Mouse (Mus musculus): ENCODE data around the gene Map2k1.
"Not testable (repeated sequence)": the region's sequence is repeated elsewhere in the genome, so short reads cannot be mapped to it uniquely, and the experiment has no call there.

The Map2k1 gene

GRCm38 (mm10) chr9:64160471-64160870 is 93.0 kb downstream of the Map2k1 start:
- DNase-seq (ENCODE audit: low read depth, low spot score) = no peak

DNA sequence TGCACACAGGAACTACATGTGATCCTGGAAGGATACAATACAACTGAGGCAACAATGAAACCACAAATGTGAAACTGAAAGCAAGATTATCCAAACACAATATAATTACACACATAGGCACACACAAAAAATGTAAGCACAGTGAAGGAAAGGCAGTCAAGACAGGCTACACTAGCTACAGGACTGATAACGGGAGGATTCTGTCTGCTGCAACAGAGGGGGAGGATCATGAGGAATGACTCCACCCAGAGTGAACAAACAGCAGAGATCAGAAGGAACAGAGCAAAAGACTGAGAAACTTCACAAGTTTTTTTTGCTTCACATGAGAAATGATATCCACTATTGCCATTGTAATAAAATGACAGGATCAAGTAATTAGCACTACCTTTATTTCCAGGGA is 96.8 kb downstream of the Map2k1 start:
- DNase-seq (ENCODE audit: low read depth, low spot score) = no peak

DNA sequence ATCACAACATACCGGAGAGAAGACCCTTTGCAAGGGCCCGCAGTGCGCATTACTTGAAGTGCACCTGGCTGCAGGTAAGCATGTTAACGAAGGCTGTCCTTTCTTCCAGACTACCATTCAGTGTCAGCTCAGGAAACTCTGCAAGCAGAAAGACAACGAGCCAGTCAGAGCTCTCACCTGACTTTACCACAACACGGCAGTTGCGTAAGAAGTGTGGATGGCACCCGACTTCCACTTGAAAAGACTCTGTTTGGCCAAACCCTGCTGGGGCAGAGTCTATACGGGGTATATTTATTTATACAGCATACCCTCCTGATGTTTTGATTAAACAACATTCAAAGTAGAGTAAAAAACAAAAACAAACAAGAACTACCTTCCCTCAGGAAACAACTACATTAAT is 113.6 kb downstream of the Map2k1 start:
- DNase-seq (ENCODE audit: low read depth, low spot score) = no peak

DNA sequence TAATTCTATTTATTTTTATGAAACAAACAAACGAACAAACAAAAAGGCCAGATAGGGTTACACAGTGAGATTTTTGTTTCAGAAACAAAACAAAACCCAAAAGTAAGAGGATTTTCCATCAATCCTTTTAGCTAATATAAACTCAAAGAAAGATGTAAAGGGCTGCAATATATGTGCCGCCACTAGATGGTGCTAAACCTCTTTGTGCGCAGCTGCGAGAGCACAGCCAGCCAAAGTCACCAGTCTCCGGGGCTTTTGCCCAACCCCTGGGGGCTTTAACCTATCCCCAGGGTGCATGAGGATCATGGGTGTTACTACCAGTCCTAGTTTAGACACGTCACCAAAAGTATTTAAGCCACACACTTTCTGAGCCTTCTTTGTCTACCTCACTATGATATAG is 114.5 kb downstream of the Map2k1 start:
- DNase-seq (ENCODE audit: low read depth, low spot score) = not testable (repeated sequence)
